Mouse (Mus musculus): ENCODE results near the gene Psors1c2. TPM values are rescaled to one million over a fixed set of nuclear protein-coding genes. Genes with fewer than 3 reads are reported as not detected.

Gene Psors1c2
- total RNA-seq, 2 experiments from 2014 or later: 0.32 to 0.61 TPM

DNA sequence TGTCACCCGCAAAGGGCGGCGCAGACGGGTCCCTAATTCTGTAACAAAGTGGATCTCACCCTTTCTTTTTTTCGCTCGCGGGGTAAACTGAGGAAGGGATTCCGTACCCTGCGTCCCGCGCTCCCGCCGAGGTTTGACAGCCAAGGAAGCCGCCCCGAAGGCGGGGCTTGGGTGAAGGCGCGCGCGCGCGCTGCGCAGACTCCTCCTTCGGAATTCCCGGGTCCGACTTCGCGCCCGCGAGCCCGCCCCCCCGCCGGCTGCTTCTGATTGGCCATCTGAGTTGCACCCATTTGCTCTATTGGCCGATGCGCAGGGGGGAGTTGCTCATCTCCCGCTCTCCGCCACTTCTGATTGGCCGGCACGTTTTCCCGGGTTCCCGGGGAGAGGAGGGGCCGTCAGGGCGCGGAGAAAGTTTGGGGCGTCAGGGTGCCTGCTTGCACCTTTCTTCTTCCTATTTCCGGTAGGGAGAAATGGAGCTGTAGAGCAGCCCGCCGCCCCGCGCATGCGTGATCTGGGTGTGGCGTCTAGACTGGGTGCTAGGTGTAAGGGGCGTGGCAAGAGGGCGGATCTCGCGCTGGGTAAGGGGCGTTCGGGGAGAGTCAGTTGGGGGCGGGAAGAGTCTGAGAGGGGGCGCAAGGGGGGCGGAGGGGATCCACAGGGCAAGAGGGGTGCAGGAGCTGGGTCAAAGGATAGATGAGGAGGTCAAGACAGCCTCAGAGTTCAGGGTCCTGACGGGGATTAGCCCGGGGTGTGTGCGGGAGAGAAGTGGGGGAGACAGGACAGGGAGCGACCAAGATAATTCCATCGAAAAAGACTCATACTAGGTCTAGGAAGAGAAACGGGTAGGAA, 16.1 kb upstream of the Psors1c2 start, which contains the start of the genes Tcf19 and Cchcr1:
Tcf19 (minus strand) TSS at position 173 of the 849 bp plus-strand sequence.
Cchcr1 (plus strand) TSS at position 449 of the 849 bp plus-strand sequence.
- peak; percentile 87 to 88 for DNase-seq (ENCODE audit: extremely low spot score in 1 of 2, low spot score in 1 of 2)

DNA sequence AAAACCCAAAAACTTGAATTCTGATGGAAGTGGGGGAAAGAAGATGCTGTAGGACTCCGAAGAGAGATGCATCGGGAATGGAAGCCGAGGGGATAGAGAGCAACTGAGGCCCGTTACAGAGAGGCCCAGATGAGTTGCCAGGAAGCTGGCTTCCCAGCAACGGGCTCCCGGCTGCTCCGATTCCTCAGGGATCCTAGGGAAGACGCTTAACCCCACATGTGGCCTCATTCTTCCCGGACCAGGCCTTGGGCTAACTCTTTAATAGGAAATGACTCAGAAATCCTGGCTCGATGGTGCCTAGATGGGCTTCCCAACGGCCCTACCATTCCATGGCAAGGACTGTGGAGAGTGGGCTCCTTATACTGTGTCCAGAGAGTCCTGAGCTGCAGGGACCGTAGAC, 15.5 kb upstream of the Psors1c2 start:
- DNase-seq (ENCODE audit: extremely low spot score in 1 of 2, low spot score in 1 of 2): no peak

DNA sequence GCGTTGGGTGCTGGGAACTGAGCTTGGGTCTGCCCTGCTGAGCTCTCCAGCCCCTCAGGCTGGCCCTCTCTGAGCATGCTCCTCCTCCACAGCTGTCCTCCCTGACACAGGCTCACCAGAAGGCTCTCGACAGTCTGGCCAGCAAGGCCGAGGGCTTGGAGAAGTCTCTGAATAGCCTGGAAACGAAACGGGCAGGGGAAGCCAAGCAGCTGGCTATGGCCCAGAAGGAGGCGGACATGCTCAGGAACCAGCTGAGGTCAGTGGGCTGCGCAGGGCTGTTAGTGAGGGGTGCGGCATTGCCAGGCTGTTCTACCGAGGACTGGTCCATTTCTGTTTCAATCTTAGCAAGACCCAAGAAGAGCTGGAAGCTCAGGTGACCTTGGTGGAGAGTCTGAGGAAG, 8.6 kb upstream of the Psors1c2 start:
- no peak for DNase-seq (ENCODE audit: extremely low spot score in 1 of 2, low spot score in 1 of 2)

DNA sequence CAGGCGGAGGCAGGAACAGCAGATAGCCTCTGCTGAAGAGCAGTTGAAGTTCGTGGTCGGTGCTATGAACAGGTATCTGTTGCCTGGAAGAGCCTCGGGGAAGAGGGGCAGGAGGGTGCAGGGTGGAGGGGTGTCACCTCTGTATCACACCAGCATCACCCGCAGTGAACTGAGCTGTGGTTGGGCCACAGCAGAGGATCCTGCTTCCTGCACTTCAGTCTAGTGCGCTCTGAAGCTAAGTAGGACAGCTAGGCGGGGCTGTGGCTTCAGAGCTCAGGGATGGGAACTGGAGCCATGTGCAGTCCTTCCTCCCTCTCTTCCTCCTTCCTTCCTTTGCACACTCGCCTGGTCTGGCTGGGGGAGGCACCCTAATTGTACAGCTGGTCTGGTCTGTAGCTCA, 6.4 kb upstream of the Psors1c2 start:
- DNase-seq (ENCODE audit: extremely low spot score in 1 of 2, low spot score in 1 of 2): no peak

DNA sequence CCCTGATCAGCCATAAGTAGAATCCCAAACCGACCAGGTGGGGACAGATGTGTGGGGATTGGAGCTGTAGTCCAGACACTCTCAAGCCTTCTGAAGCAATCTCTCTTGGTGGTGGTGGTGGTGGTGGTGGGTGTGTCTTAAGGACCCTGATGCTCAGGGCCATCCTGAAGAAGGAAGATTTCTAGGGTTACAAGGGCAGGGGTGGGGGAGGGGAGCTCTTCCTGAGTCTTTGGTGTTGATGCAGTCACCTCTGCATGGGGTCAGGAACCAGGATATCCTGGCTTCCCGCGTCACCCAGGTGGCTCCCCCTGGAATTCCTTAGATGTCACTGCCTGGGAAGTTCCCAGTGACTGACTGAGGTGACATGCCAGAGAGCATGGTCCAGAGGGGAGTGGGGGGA, 641 bp upstream of the Psors1c2 start:
- no peak for DNase-seq (ENCODE audit: extremely low spot score in 1 of 2, low spot score in 1 of 2)

DNA sequence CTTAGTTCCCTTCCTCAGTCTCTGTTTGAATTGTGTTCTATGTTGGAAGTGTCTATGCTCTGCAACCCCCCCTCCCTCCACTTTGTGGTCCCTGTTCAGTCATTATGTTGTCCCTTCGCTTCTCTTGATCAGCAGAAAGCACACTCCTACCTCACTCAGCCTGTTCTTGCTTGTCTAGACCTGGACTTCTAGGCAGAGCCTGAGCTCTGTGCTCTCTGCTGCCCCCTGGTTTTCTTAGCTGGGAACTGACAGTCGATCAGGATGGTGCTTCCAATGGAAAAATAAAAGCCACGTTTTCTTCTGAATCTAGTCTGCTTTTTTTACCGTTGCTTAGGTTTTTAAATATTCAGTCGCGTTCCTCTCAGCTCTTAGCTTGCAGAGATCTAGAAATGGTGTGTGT, 1.3 kb downstream of the Psors1c2 start:
- DNase-seq (ENCODE audit: extremely low spot score in 1 of 2, low spot score in 1 of 2): peak; percentile 53 to 86

DNA sequence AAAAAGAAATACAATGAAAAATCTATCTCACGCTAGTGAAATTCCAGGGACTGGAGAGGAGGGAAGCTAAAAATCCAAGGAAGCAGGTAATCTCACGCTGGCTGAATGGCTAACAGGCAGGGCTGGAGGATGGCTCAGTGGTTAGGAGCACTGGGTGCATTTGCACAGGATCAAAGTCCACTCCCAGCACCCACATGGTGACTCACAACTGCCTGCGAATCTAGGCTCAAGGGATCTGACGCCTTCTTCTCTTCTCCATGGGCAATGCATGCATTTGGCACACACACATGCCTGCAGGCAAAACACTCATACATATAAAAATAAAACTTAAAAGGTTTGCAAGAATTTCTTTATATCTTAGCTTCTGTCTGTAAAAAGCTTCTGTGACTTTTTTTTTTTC, 4.4 kb downstream of the Psors1c2 start:
- no peak for DNase-seq (ENCODE audit: extremely low spot score in 1 of 2, low spot score in 1 of 2)

DNA sequence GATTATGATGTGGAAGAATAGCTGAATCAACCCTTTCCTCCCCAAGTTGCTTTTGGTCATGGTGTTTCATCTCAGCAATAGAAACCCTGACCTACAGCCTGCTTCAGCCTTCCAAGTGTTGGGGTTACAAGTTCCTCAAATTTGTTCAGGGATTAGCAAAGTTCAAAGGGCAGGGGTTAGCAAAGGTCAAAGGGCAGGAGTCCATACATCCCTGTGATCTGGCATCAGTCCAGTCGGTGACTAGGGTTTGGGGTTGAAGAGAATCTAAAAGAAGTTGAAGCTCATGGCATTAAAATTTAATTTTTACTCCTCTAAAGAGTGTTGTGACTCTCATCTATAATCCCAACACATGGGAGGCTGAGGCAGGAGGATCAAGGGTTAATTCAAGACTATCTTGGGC, 5.5 kb downstream of the Psors1c2 start:
- DNase-seq (ENCODE audit: extremely low spot score in 1 of 2, low spot score in 1 of 2): no peak

DNA sequence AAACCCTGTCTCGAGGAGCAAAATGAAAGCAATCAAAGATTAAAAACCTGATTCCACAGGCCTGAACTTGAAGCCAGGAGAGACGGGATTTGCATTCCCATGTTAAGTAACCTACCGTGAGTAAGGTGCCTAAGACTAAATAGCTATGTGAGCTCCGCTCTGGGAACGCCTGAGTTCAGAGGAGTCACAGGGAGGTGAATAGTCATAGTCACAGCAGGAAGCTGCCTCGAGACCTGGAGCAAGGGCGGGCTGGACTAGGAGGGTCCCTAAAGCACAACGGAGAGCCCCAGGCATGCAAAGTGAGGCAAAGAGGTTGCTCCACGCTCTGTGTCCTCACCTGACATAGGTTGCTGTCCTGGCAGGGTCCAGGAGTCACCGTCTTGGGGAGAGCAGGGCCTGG, 6.5 kb downstream of the Psors1c2 start:
- DNase-seq (ENCODE audit: extremely low spot score in 1 of 2, low spot score in 1 of 2): no peak

DNA sequence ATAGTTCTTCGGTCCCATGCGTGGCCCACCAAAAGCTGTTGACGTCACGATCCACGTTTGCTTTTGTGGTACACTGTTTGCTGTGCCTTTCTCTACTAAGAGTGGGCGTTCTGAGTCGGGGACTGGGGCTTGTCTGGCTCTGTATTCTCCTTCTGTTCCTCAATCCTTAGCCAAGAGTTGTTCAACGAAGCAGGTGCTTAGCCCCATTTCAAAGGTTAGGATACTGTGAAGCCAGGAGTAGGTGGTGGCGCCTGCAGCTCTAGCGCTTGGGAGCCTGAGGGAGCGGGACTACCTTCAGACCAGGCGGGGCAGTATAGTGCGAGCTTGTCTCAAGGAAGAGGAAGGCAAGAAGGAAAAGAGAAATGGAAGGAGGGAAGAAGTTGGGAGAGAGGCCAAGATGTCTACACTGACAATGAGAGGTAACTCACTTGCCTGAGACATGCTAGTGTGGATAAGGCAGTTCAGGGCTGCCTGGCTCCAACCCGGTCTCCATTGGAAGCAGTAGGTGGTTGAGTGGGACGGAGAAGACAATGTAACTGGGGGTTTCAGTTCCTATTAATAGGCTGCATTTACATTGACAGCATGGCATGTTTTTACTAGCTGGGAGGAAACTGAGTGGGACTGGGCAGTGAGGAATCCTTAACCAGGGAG, 9.9 kb downstream of the Psors1c2 start:
- DNase-seq (ENCODE audit: extremely low spot score in 1 of 2, low spot score in 1 of 2): no peak

DNA sequence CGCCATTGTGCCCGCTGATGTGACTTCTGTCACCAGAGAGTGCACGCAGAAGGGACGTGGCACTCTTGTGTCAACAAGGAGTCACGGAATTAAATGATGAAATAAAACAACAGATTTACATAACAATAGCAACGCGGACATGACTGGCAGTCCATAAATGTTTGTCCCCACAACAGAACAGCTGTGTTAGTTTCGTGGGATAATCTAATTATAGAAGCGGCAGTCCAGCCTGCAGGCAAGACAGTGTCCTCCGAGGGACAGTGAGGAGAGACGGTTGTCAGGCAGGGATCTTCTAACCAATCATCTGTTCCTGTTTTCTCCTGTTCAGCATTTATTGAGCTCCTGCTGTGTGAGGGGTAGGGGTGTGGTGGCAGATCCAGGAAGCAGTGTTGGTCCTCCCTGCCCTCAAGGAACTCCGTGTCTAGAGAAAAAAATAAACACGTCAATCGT, 10.4 kb downstream of the Psors1c2 start:
- no peak for DNase-seq (ENCODE audit: extremely low spot score in 1 of 2, low spot score in 1 of 2)

DNA sequence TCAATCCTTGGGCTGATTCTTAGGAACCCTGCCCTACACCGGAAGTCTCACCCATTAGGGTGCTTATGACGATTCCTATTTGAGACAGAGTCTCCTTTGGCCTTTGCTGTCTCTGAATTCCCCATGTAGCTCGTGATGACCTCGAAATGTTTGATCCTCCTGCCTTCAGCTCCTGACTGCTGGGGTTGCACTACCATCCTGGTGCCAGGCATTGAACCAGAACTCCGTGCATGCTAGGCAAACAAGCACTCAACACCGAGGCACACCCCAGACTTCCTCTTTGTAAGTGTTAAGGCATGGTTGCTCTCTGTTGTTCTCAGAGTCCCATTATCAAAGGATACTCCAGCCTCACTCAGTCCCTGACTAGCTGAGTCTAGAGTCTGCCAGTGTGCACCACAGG, 11.0 kb downstream of the Psors1c2 start:
- no peak for DNase-seq (ENCODE audit: extremely low spot score in 1 of 2, low spot score in 1 of 2)

DNA sequence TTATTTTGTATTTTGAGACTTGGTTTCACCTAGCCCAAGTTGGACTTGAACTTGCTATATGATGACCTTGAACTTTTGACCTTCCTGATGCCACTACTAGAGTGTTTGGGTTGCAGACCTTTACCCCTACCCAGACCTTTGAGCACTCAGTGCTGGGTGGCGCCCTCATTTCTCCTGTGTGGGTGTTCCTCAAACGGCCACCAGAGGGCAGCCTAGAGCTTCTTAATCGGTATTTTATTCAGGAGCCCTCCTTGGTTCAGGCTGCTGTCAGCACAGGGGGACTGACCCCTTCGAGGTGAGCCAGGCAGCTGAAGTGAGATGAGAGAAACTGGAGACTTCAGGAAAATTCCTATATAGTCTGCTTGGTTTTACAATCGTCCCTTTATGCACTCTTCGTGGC, 11.7 kb downstream of the Psors1c2 start:
- DNase-seq (ENCODE audit: extremely low spot score in 1 of 2, low spot score in 1 of 2): peak; percentile 58 to 72

DNA sequence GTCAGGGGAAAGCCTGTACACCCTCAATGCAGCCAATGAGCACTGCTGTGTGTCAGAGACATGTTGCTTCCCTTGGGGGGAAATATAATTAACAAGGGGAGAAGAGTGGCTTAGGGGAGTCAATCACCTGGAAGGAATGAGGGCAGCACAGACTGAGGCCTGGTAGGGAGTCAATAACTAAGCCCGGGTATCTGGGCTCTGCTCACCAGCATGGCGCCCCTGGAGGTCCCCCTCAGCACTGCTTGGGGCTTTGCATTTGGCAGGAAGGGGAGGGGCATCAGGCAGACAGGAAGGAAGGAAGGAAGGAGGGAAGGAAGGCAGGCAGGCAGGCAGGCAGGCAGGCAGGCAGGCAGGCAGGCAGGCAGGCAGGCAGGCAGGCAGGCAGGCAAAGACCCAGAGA, 14.5 kb downstream of the Psors1c2 start:
- DNase-seq (ENCODE audit: extremely low spot score in 1 of 2, low spot score in 1 of 2): no peak

DNA sequence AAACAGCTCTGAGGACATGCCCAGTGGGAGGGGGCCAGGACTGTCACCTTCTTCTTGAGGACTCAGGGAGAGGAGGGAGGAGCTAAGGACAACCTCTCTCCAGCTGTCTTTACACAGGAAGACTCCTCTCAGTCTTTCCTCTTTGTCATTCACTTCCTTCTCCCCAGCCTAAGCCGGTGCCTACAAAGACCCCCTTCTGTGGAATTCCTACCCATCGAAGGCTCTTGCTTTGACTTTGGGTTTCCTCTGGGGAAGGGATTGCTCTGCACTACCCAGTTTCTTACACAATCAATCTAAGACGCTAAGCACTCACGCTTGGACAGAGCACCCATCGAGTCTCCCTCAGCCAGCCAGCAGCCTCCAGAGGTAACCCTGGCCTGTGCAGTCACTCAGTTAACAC, 15.6 kb downstream of the Psors1c2 start:
- no peak for DNase-seq (ENCODE audit: extremely low spot score in 1 of 2, low spot score in 1 of 2)

DNA sequence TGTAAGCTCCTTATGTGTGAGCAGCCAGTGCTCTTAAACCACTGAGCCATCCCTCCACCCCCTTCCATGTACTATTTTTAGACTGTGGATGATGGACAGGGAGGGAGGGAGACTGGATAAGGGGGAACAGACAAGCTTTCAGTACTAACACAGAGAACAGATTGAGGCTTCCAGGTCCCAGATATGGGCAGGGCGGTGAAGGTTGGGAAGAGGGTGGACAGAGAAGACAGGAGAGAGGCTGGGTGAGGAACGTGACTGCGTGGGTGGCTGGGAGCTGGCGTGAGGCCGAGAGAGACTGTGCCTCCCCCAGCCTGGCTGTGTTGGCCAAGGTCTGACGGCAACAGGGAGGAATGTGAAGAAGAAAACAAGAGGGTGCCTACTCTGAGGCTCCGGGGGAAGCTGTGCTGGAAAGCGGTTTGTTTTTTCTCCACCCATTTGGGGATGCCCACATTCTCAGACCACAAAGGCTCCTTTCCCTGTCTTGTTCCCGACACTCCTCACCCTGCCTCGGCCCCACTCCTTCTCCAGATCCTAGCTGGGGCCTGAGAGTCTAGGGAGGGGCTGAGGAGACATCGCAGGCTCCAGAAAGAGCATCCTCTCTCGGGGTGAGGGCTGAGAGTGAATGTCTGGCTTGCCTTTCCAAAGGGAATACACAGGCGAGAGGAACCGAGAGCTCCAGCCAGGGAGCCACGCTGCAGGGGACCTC, 16.6 kb downstream of the Psors1c2 start:
- peak; percentile 52 to 54 for DNase-seq (ENCODE audit: extremely low spot score in 1 of 2, low spot score in 1 of 2)

DNA sequence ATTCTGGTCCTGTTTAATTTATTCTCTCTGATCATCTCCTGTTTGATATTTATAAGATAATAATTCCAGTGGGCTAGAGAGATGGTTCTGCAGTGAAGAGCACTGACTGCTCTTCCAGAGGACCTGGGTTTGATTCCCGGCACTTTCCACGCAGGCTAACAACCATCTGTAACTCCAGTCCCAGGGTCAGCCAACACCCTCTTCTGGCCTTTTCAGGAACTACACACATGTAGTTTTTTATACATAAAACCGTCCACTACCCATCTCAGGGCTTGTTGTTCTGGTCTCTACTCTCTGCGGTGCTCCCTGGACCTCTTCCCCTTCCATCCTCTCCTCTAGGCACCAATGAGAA, 17.1 kb downstream of the Psors1c2 start:
- DNase-seq (ENCODE audit: extremely low spot score in 1 of 2, low spot score in 1 of 2): no peak

DNA sequence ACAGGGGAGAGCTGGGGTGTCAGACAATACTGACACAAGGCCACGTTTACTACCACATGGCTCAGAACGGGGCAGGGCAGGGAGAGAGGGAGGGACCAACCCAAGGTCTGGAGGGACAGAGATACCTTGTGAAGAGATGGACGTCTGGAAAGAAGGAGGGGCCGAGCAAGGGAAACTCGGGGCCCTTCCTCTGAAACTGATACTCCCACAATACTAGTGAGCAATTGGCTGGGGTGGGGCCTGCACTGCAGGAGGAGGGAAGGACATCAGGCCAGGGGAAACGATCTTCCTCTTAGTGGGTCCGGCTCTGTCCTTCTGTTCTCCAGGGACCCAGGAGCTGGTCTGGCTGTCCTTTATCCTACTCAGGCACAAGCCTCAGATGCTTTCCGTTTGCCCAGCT, 17.9 kb downstream of the Psors1c2 start:
- no peak for DNase-seq (ENCODE audit: extremely low spot score in 1 of 2, low spot score in 1 of 2)

DNA sequence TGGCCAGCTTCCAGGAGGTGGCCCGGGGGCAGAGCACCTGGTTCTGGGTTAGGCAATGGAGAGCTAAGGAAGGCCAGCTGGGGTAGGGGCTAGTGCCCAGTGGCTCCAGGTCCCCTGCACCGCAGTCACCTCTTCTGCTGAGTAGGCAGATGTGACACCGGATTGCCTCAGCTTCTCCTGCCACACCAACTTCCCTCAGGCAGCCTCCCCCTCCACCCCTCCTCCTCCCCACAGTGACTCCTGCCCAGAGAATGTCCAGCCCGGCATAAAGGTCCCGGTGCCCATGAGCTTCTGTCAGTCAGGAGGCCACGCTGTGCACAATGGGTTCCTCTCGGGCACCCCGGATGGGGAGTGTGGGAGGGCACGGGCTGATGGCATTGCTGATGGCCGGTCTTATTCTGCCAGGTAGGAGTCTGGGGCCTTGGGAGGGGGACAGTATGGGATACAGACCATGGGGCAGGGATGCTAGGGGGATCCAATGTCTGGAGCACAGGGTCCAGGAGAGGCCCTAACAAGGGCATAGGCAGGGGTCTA, 18.9 kb downstream of the Psors1c2 start, which contains the start of gene Cdsn:
Cdsn (plus strand) TSS at position 248 of the 534 bp plus-strand sequence.
- DNase-seq (ENCODE audit: extremely low spot score in 1 of 2, low spot score in 1 of 2): no peak

DNA sequence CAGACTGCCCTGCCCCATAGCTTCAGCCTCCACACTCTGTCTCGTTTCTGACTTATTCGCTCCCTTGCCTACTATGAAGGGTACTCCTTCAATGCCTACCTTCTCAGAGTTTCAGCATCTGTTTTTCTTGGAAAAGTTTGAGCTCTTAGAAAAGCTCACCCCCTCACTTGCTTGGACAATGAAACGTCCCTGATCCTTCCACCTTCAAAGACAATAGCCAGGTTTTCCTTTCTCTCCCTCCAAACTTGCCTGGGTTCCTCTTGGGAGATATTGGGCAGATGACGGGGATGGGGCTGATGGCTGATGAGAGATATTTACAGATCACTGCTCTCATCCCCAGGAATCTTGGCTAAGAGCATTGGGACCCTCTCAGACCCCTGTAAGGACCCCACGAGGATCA, 21.3 kb downstream of the Psors1c2 start:
- DNase-seq (ENCODE audit: extremely low spot score in 1 of 2, low spot score in 1 of 2): no peak
